Mouse (Mus musculus) midbrain, embryonic 14.5 days (tissue): ENCODE data around the gene Plpp7. TPM values are rescaled to one million over a fixed set of nuclear protein-coding genes. Genes with fewer than 3 reads are reported as not detected.

Experiments
- ATAC-seq: fragments of 200-750 bp; cut with Nextera tagmentation; 2 replicates; pipeline ENCODE4 v1.8.0; 2017; ENCODE audit warnings: moderate number of reproducible peaks, moderate library complexity; ENCODE audit not compliant: low FRiP score, low TSS enrichment
- DNase-seq: peaks from one replicate; pipeline ENCODE4 v3.0.0-alpha.2; 2015
- H3K27ac ChIP-seq: fragments of 300-500 bp; sonication (generic); replicated peaks from 2 replicates; pipeline ENCODE4 v1.5.1; 2014; ENCODE audit warnings: mild to moderate bottlenecking, low read depth, low read length, moderate library complexity
- H3K27me3 ChIP-seq: fragments of 300-500 bp; sonication (generic); 2 replicates; pipeline ENCODE4 v1.6.1; 2014; ENCODE audit warnings: low read length, control low read depth, mixed read lengths; ENCODE audit not compliant: control insufficient read depth, insufficient read depth
- H3K36me3 ChIP-seq: fragments of 300-500 bp; sonication (generic); 2 replicates; pipeline ENCODE4 v1.6.1; 2014; ENCODE audit warnings: low read length, control low read depth; ENCODE audit not compliant: control insufficient read depth, insufficient read depth
- H3K4me1 ChIP-seq: fragments of 300-500 bp; sonication (generic); 2 replicates; pipeline ENCODE4 v1.6.1; 2014; ENCODE audit warnings: mild to moderate bottlenecking, antibody characterized with exemption, low read length, control low read depth; ENCODE audit not compliant: control insufficient read depth, insufficient read depth
- H3K4me2 ChIP-seq: fragments of 300-500 bp; sonication (generic); 2 replicates; pipeline ENCODE4 v1.6.1; 2014; ENCODE audit warnings: mild to moderate bottlenecking, low read length, moderate library complexity
- H3K4me3 ChIP-seq: fragments of 300-500 bp; sonication (generic); replicated peaks from 2 replicates; pipeline ENCODE4 v1.5.1; 2014; ENCODE audit warnings: low read depth, low read length
- H3K9ac ChIP-seq: fragments of 300-500 bp; sonication (generic); replicated peaks from 2 replicates; pipeline ENCODE4 v1.6.1; 2014; ENCODE audit warnings: mild to moderate bottlenecking, low read length, moderate library complexity
- H3K9me3 ChIP-seq: fragments of 300-500 bp; sonication (generic); 2 replicates; pipeline ENCODE4 v1.6.1; 2016; ENCODE audit warnings: low read length, control low read depth, mixed read lengths; ENCODE audit not compliant: control insufficient read depth
- WGBS: fragments of 180-500 bp; shearing (Covaris S2); extraction: QIAGEN DNeasy Blood & Tissue Kit; methylation state at CpG from one replicate; pipeline ENCODE4 v1.1.7; 2014; 5-methylcytosine and 5-hydroxymethylcytosine counted together
- polyA plus RNA-seq: library from polyadenylated mRNA; unstranded; fragments of >200 nt; fragmentation: Nextera tagmentation; extraction: Ambion mirVana; gene quantifications from 2 replicates; pipeline ENCODE4 v1.2.1, GENCODE M21; 2014

Plpp7 gene
- polyA plus RNA-seq, 1 experiment from 2014 or later, result 21.6 TPM

GRCm38 (mm10) chr2:32104122-32104521 lies 8.8 kb downstream of the Plpp7 start:
- H3K9me3 ChIP-seq, result no peaks in the 10 kb centered on the region
- H3K4me1 ChIP-seq, result no peaks in the 10 kb centered on the region
- H3K36me3 ChIP-seq, result peaks cover 4% of the 10 kb centered on the region; the same call in 1 of the 2 replicates
- no peak overlapping the region for H3K4me2 ChIP-seq
- ATAC-seq (no peak), DNase-seq (no peak)
- no peak overlapping the region for H3K9ac ChIP-seq
- H3K27me3 ChIP-seq, result no peaks in the 10 kb centered on the region
- no peak overlapping the region for H3K27ac ChIP-seq
- H3K4me3 ChIP-seq, result no peak overlapping the region
- 88% methylated on average over 7 of the region's 7 CpGs for WGBS

- DNase-seq (no peak), ATAC-seq (no peak)
- 53% methylated on average over 16 of the region's 16 CpGs for WGBS
- H3K4me2 ChIP-seq, result no peak overlapping the region
- no peak overlapping the region for H3K4me3 ChIP-seq
- H3K9me3 ChIP-seq, result no peaks in the 10 kb centered on the region
- 0 out of 2 replicates have a peak, but pooled peaks cover under 1% of the 10 kb centered on the region for H3K36me3 ChIP-seq
- H3K27ac ChIP-seq, result no peak overlapping the region
- H3K4me1 ChIP-seq, result no peaks in the 10 kb centered on the region
- H3K9ac ChIP-seq, result no peak overlapping the region
- no peaks in the 10 kb centered on the region for H3K27me3 ChIP-seq
Observed at GRCm38 (mm10) chr2:32105117-32105913, 10.0 kb downstream of the Plpp7 start.

DNA sequence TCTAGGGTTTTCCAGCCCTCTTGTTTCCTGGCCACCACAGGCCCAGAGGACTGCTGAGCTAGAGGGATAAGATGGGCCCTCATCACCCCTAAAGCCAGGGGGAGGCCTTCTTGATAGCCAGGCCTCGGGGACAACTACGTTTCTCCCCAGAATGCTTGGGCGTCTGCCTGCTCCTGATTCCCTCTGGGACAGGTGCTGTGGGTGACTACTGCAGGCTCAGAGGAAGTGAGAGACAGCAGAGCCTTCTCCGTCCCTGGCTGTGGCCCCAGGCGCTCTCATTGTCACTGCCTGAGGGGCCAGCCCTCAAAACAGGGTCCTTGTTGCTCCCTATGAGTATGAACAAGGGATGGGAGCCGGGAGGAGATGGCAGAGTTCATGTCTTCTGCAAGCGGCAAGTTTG lies 10.6 kb downstream of the Plpp7 start:
- Histone ChIP-seq H3K9me3 (no peaks in the 10 kb centered on the region), H3K4me1 (no peaks in the 10 kb centered on the region), H3K36me3 (0 out of 2 replicates have a peak, but pooled peaks cover 5% of the 10 kb centered on the region), H3K27ac (no peak overlapping the region), H3K4me3 (no peak overlapping the region), H3K27me3 (no peaks in the 10 kb centered on the region), H3K4me2 (no peak overlapping the region), H3K9ac (no peak overlapping the region)
- ATAC-seq, result no peak
- no peak for DNase-seq
- WGBS, result 88% methylated on average over 7 of the region's 7 CpGs

- no peak overlapping the region for H3K27ac ChIP-seq
- no peaks in the 10 kb centered on the region for H3K4me1 ChIP-seq
- H3K36me3 ChIP-seq, result 0 out of 2 replicates have a peak, but pooled peaks cover 5% of the 10 kb centered on the region
- H3K9ac ChIP-seq, result no peak overlapping the region
- DNase-seq (no peak), ATAC-seq (no peak)
- H3K4me3 ChIP-seq, result no peak overlapping the region
- no peaks in the 10 kb centered on the region for H3K27me3 ChIP-seq
- H3K9me3 ChIP-seq, result no peaks in the 10 kb centered on the region
- no peak overlapping the region for H3K4me2 ChIP-seq
- WGBS, result 100% methylated on average over 1 of the region's 1 CpGs
Observed at GRCm38 (mm10) chr2:32111268-32111667, 15.9 kb downstream of the Plpp7 start.

GRCm38 (mm10) chr2:32112548-32112947 lies 17.2 kb downstream of the Plpp7 start:
- Histone ChIP-seq H3K36me3 (0 out of 2 replicates have a peak, but pooled peaks cover 5% of the 10 kb centered on the region), H3K9ac (no peak overlapping the region), H3K9me3 (no peaks in the 10 kb centered on the region), H3K4me3 (no peak overlapping the region), H3K27me3 (no peaks in the 10 kb centered on the region), H3K4me2 (no peak overlapping the region), H3K27ac (no peak overlapping the region), H3K4me1 (no peaks in the 10 kb centered on the region)
- WGBS, result 76% methylated on average over 2 of the region's 2 CpGs
- no peak for DNase-seq
- ATAC-seq, result no peak

- ATAC-seq, result no peak
- Histone ChIP-seq H3K27ac (no peak overlapping the region), H3K36me3 (no peaks in the 10 kb centered on the region), H3K9ac (no peak overlapping the region), H3K27me3 (no peaks in the 10 kb centered on the region), H3K4me1 (no peaks in the 10 kb centered on the region), H3K9me3 (no peaks in the 10 kb centered on the region), H3K4me3 (no peak overlapping the region), H3K4me2 (no peak overlapping the region)
- DNase-seq, result no peak
- 93% methylated on average over 4 of the region's 4 CpGs for WGBS
Observed at GRCm38 (mm10) chr2:32115851-32116268, 20.5 kb downstream of the Plpp7 start.

DNA sequence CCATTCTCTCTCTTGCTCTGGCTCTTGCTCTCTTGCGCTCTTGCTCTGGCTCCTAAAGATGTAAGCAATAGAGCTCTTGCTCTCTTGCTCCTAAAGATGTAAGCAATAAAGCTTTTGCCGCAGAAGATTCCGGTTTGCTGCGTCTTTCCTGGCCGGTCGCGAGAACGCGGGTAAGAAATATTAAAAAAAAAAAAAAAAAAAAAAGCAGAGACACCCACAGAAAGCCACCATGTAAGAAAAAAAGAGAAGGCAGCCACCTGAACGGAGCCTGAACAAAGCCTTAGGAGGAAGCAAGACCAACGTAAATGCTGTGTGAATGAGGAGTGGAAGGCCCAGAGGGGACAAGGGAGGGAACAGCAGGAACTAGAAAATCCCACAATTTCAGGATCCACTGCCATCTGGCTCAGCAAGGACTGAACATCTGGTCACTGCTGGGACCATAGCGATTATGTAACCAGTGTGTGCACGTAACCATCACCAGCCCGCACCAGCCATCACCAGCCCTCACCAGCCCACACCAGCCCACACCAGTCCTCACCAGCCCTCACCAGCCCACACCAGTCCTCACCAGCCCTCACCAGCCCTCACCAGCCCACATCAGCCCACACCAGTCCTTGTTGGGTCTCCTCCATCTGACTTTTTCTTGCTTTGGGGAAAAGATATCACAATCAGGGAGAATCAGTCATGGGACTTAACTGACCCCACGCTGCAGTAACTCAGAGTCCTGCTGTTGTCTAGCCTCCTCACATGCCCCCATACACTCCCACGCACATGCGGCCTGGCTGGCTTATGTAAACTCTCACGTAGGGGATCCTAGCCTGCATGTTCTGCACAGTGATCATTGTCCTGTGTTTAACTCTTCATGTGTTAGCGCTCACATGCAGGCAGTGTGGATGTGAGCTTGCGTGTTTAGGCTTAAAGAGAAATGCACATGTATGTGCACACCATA lies 24.7 kb downstream of the Plpp7 start:
- ATAC-seq, result no peak
- Histone ChIP-seq H3K27me3 (no peaks in the 10 kb centered on the region), H3K4me3 (no peak overlapping the region), H3K36me3 (no peaks in the 10 kb centered on the region), H3K9me3 (no peaks in the 10 kb centered on the region), H3K4me2 (no peak overlapping the region), H3K27ac (no peak overlapping the region), H3K9ac (no peak overlapping the region), H3K4me1 (no peaks in the 10 kb centered on the region)
- no peak for DNase-seq
- WGBS, result 91% methylated on average over 20 of the region's 20 CpGs

DNA sequence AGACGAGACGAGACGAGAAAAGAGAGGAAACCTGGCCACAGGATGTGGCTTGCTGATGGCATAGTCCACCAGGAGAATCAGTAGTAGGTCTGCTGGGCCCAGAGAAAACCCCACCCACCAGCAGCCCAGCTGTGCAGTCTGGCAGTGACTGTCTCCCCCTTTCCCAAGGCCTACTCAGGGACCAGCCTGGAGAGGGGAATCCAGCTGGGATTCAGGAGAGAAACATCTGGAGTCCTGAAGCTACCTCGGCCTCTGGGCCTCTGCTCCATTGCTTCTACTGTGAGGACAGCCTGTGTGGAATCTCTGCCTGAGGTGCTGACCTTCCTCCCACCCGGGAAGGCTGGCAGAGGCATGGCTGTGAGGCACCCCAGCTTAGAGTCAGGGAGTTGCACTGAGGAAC lies 25.8 kb downstream of the Plpp7 start:
- ATAC-seq, result no peak
- no peak overlapping the region for H3K4me2 ChIP-seq
- no peaks in the 10 kb centered on the region for H3K4me1 ChIP-seq
- DNase-seq, result no peak
- WGBS, result 71% methylated on average over 5 of the region's 5 CpGs
- no peaks in the 10 kb centered on the region for H3K9me3 ChIP-seq
- H3K9ac ChIP-seq, result no peak overlapping the region
- H3K4me3 ChIP-seq, result no peak overlapping the region
- H3K27me3 ChIP-seq, result no peaks in the 10 kb centered on the region
- no peaks in the 10 kb centered on the region for H3K36me3 ChIP-seq
- no peak overlapping the region for H3K27ac ChIP-seq
